Mouse (Mus musculus) limb, embryonic 13.5 days (tissue): ENCODE measurements around the gene Arhgap29. TPM values are rescaled to one million over a fixed set of nuclear protein-coding genes. Genes with fewer than 3 reads are reported as not detected.

ENCODE experiments used
- ATAC-seq: fragments of 200-750 bp; cut with Nextera tagmentation; 2 replicates; pipeline ENCODE4 v1.8.0; 2017; ENCODE audit warnings: low read depth, moderate number of reproducible peaks, moderate TSS enrichment; ENCODE audit not compliant: low FRiP score
- H3K27ac ChIP-seq: fragments of 300-500 bp; sonication (generic); 2 replicates; pipeline ENCODE4 v1.5.1; 2015; ENCODE audit warnings: inconsistent platforms, mild to moderate bottlenecking, moderate library complexity
- H3K27me3 ChIP-seq: fragments of 300-500 bp; sonication (generic); 2 replicates; pipeline ENCODE4 v1.6.1; 2015; ENCODE audit warnings: mild to moderate bottlenecking, inconsistent platforms
- H3K36me3 ChIP-seq: fragments of 300-500 bp; sonication (generic); 2 replicates; pipeline ENCODE4 v1.6.1; 2015; ENCODE audit warnings: inconsistent platforms, mild to moderate bottlenecking, moderate library complexity
- H3K4me1 ChIP-seq: fragments of 300-500 bp; sonication (generic); 2 replicates; pipeline ENCODE4 v1.6.1; 2015; ENCODE audit warnings: inconsistent platforms
- H3K4me2 ChIP-seq: fragments of 300-500 bp; sonication (generic); replicated peaks from 2 replicates; pipeline ENCODE4 v1.6.1; 2015; ENCODE audit warnings: inconsistent platforms, mild to moderate bottlenecking, moderate library complexity
- H3K4me3 ChIP-seq: fragments of 300-500 bp; sonication (generic); 2 replicates; pipeline ENCODE4 v1.5.1; 2015; ENCODE audit warnings: moderate library complexity, mild to moderate bottlenecking, inconsistent platforms
- H3K9ac ChIP-seq: fragments of 300-500 bp; sonication (generic); 2 replicates; pipeline ENCODE4 v1.6.1; 2015; ENCODE audit warnings: mild to moderate bottlenecking, inconsistent platforms
- H3K9me3 ChIP-seq: fragments of 300-500 bp; sonication (generic); 2 replicates; pipeline ENCODE4 v1.6.1; 2016; ENCODE audit warnings: inconsistent platforms
- whole genome bisulfite sequencing: fragments of 180-500 bp; shearing (Covaris S2); methylation state at CpG from one replicate; pipeline ENCODE4 v1.1.7; 2015; 5-methylcytosine and 5-hydroxymethylcytosine counted together
- polyA plus RNA-seq: library from polyadenylated mRNA; unstranded; fragments of >200 nt; fragmentation: Nextera tagmentation; extraction: Ambion mirVana; gene quantifications from 2 replicates; pipeline ENCODE4 v1.2.1, GENCODE M21; 2015

Arhgap29 gene
- polyA plus RNA-seq, 1 experiment from 2014 or later = 54.3 TPM

DNA sequence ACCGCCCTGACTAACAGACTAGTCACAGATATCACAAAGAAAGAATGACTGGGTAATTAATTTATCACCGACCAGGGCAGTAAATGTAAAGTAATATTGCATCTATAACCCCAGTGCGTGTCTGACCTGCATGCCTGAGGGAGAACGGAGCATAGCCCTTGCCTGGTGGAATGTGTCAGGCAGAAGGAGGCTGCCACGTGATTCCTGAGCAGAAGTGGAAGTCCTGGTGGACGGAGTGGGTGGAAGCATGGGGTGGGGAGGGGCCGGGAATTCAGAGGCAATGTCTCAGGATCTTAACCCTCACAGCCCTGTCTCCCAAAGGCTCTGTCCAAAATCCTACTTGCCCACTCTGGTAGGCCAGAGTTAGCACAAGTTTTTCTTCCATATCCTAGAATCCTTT, 95.1 kb downstream of the Arhgap29 start:
- peak; percentile 66 for ATAC-seq
- no peaks in the 10 kb centered on the region for H3K36me3 ChIP-seq
- no peaks in the 10 kb centered on the region for H3K9me3 ChIP-seq
- peak overlapping the region; percentile 53 for H3K4me2 ChIP-seq
- 0 out of 2 replicates have a peak overlapping the region, but pooled peaks have one; percentile 31 for H3K9ac ChIP-seq
- 0 out of 2 replicates have a peak overlapping the region, but pooled peaks have one; percentile 18 for H3K4me3 ChIP-seq
- H3K27ac ChIP-seq = peak overlapping the region; percentile 94
- H3K4me1 ChIP-seq = peaks cover 69% of the 10 kb centered on the region
- 0 out of 2 replicates have a peak, but pooled peaks cover 7% of the 10 kb centered on the region for H3K27me3 ChIP-seq
- WGBS = 14% methylated on average over 7 of the region's 7 CpGs

DNA sequence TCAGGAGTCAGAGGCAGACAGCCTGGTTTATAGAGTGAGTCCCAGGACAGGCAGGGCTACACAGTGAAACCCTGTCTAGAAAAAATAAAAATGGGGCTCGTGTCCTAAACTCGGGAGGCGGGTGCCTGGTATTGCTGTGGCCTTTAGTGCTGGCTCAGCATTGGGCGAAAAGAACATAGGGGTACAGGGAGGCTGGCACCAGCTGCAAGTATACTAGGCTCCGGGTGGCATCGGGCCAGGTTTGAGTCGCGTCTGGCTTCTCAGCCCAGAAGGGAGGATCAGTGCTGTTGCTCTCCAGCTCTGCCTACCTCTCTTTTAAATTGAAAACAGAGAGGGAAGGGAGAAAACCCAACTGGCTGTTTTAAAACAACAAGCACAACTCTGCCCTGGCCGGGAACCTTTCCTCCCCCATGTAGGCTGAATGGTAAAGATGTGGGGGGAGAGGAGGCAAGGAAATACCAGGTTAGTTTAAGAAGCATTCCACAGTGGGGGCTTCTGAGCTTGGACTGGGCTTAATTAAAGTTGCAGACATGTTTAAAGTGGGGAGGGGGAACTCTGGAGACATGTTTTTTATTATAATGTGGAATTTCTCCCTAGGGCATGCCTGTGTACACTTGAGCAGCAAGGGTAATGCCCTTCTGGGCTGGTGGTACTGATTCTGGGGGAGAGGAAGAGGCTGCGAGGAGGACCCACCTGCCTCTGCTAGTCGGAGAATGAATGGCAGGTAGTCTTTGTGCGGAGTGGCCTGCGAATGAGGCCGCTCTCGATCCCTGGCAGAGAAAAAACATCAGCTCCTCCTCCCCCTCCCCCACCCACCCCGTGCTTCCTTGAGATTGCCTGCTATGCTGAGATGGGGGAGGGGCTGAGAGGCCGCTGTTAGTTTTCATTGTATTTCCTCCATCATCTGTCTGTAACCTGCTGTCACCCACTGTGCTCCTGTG, 95.8 kb downstream of the Arhgap29 start:
- Histone ChIP-seq H3K9me3 (no peaks in the 10 kb centered on the region), H3K9ac (peak overlapping the region; percentile 39; the same call in 1 of the 2 replicates), H3K4me2 (peak overlapping the region; percentile 53), H3K27me3 (0 out of 2 replicates have a peak, but pooled peaks cover 7% of the 10 kb centered on the region), H3K4me3 (peak overlapping the region; percentile 18), H3K4me1 (peaks cover 62% of the 10 kb centered on the region), H3K36me3 (no peaks in the 10 kb centered on the region), H3K27ac (peak overlapping the region; percentile 94)
- peak; percentile 81 for ATAC-seq
- WGBS = 9% methylated on average over 17 of the region's 17 CpGs

GRCm38 (mm10) chr3:122049158-122049557, 96.8 kb downstream of the Arhgap29 start:
- Histone ChIP-seq H3K9me3 (no peaks in the 10 kb centered on the region), H3K9ac (no peak overlapping the region), H3K4me2 (no peak overlapping the region), H3K4me1 (peaks cover 62% of the 10 kb centered on the region), H3K4me3 (no peak overlapping the region), H3K27me3 (0 out of 2 replicates have a peak, but pooled peaks cover 4% of the 10 kb centered on the region), H3K27ac (0 out of 2 replicates have a peak overlapping the region, but pooled peaks have one; percentile 22), H3K36me3 (no peaks in the 10 kb centered on the region)
- WGBS = 49% methylated on average over 6 of the region's 6 CpGs
- ATAC-seq = no peak

DNA sequence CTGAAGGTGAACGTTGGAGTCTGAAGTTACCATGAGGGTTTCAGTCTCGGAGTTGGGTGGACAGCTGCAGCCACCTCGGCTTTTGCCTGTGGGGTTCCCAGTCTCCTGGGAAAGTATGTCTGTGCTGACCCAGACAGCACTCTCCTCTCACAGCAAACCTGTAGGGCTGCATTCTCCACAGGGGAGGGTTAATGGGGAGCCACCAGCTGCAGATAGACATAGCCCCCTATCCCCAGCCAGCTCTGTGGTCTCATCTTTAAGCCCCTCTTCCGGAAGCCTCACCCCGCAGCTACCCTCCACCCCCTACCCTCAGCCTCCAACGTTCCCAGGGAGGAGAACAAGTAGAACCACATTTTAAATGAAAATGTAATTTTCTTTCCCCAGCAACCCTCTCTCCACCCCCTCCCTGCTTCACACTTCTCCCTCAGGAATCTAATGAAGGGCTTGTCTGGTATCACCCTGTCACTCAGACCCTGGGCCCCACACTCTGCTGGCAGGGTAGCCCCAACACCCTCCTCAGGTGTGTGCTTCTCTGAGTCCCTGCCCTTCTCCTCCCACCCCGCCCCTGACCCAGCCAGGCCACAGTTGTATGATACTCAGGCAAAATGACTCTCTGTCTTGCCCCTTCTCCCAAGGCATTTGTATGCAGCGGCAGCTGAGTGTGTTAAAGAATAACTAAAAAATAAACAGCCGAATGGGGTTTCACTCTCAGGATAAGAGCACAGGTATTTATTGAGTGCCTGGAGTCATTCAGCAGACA, 106.3 kb downstream of the Arhgap29 start:
- 42% methylated on average over 9 of the region's 9 CpGs for WGBS
- no peaks in the 10 kb centered on the region for H3K9me3 ChIP-seq
- H3K36me3 ChIP-seq = no peaks in the 10 kb centered on the region
- 0 out of 2 replicates have a peak, but pooled peaks have one; percentile 39 for ATAC-seq
- no peak overlapping the region for H3K9ac ChIP-seq
- no peak overlapping the region for H3K4me2 ChIP-seq
- no peaks in the 10 kb centered on the region for H3K27me3 ChIP-seq
- no peak overlapping the region for H3K4me3 ChIP-seq
- peaks cover 22% of the 10 kb centered on the region for H3K4me1 ChIP-seq
- peak overlapping the region; percentile 22; the same call in 1 of the 2 replicates for H3K27ac ChIP-seq

DNA sequence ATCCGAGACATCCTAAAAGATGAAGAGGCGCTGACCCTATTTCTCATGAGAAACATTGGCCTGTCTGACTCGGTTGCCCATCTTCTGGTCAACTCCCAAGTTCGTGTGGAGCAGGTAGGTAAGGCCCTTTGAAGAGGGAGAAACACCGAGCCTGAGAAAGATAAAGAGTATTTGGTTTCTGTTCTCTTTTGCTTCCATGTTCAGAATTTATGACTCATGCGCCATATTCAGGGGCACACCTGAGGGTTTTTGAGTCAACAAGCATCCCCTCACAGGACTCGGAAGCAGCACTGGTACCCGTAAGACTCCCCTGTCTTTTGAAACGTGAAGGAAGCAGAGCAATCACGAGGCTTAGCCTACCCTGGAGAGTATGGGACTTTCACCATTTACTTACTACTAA, 110.2 kb downstream of the Arhgap29 start:
- no peak overlapping the region for H3K9ac ChIP-seq
- 89% methylated on average over 10 of the region's 10 CpGs for WGBS
- H3K36me3 ChIP-seq = no peaks in the 10 kb centered on the region
- no peaks in the 10 kb centered on the region for H3K9me3 ChIP-seq
- H3K4me3 ChIP-seq = no peak overlapping the region
- ATAC-seq = no peak
- H3K4me2 ChIP-seq = no peak overlapping the region
- no peak overlapping the region for H3K27ac ChIP-seq
- H3K27me3 ChIP-seq = no peaks in the 10 kb centered on the region
- peaks cover 13% of the 10 kb centered on the region for H3K4me1 ChIP-seq

DNA sequence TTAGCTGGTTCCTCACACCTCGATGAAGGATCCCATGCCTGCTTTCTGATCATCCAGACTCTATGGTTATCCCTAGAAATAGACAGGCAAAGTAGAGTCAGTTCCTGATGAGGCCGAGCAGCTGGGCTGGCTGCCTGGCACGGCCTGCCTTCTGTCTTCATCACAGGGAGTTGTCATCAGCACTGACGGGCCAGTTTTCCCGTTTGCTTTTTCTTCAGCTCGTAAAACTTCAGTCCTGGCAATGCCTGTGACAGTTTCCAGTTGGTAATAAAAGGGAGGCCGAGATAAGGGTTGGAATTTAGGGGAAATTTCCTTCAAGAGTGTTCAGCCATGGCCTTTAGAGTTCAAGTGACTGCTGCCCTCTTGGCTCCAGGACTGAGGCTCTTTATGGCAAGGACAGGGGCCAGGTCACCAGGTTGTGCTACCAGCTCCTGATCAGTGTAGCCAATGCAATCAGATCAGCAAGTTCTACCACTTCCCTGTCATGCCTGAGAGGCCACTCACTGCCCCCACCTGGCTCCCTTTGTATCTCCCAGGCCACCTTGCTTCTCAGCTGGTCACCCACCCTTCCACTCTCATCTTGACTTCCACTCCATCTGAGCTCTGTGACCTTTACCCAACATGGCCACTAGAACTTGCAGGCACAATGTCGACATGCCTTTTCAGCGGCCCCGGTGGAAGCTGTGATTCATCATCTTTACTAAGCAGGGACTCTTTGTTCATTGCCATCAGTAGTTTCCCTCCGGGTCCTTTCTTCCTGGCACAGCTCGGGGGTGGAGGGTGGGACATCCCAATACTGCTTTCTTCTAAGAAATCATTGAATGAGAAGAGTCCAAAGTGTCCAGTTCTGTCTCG, 112.4 kb downstream of the Arhgap29 start:
- Histone ChIP-seq H3K9me3 (no peaks in the 10 kb centered on the region), H3K4me1 (0 out of 2 replicates have a peak, but pooled peaks cover 4% of the 10 kb centered on the region), H3K36me3 (no peaks in the 10 kb centered on the region), H3K9ac (no peak overlapping the region), H3K27ac (no peak overlapping the region; the same call in 1 of the 2 replicates), H3K27me3 (no peaks in the 10 kb centered on the region), H3K4me2 (no peak overlapping the region), H3K4me3 (no peak overlapping the region)
- WGBS = 44% methylated on average over 13 of the region's 13 CpGs
- ATAC-seq = peak; percentile 48; the same call in 1 of the 2 replicates

Other genes with a start within 250 kb of the Arhgap29 start
- gene F3, start 229.0 kb upstream of the Arhgap29 start, polyA plus RNA-seq = 8.6 and 9.2 TPM in 2 replicates
- gene Abcd3, start 137.2 kb upstream of the Arhgap29 start, polyA plus RNA-seq = 58.7 and 60.4 TPM in 2 replicates
- 0.83 and 1.3 TPM in 2 replicates for gene Abca4, start 91.9 kb downstream of the Arhgap29 start, polyA plus RNA-seq